Mouse (Mus musculus): ENCODE data around the gene Vmn1r59.
"Not testable (repeated sequence)": the region's sequence is repeated elsewhere in the genome, so short reads cannot be mapped to it uniquely, and the experiment has no call there.

Gene Vmn1r59

DNA sequence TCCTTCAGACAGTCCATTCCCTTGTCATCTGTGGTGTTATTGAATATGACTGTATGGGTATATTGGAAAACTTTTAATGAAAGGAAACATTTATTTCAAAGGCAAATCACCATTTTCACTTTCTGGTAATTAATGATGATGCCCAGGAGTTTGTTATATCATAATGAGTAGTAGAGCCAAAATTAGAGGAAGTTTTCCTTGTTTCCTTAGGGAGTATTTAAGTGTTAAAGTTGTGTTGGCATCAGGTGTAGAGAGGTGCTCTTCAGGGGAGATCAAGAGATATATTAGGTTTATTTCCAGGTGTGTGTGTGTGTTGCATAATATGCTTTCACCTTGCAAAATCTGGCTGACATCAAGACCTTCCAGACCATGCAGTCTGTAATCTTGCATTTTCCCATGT lies at the start of gene Vmn1r59:
Gene Vmn1r59, minus strand, starts transcription at position 101 of the 400 bp plus-strand sequence.
- DNase-seq (ENCODE audit: low spot score in 2 of 2), result no peak

DNA sequence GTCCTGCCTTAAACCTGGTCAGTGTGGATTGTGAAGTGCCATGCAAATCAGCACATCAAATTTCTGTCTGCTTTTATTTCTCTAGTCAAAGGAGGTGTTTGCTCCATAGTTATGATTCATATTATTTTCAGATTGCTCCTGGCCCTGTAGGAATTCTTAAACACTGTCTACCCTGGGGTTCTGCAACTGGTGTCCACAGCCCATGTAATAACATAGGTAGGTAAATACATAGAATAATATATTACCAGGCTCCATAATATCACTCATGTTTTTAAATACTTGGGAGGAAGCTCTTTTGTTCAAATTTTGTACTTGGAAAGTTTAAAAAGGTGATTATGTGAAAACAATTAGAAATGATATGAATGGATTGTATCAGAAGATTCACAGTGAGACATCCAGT lies 37.3 kb upstream of the Vmn1r59 start, which contains the start of gene Vmn2r28:
Gene Vmn2r28, minus strand, starts transcription at position 101 of the 400 bp plus-strand sequence.
- not testable (repeated sequence) for DNase-seq (ENCODE audit: low spot score in 2 of 2)

DNA sequence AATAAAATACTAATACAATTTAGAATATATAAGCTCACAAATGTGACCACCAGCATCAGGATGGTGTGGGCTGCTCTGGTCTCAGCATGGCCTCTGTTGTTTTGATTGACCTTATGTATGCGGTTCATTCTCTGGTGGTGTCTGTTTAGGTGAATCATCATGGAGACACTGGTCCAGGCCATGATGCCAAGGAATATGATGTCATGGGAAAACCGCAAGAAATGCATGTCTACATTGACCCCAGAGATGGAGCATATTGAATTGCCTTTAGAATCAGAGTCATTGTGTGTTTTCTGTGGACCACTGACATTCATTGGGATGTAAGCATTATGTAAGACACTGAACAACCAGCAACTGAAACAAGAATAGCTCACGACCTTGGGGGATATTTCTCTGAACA lies 2.6 kb downstream of the Vmn1r59 start:
- not testable (repeated sequence) for DNase-seq (ENCODE audit: low spot score in 2 of 2)

DNA sequence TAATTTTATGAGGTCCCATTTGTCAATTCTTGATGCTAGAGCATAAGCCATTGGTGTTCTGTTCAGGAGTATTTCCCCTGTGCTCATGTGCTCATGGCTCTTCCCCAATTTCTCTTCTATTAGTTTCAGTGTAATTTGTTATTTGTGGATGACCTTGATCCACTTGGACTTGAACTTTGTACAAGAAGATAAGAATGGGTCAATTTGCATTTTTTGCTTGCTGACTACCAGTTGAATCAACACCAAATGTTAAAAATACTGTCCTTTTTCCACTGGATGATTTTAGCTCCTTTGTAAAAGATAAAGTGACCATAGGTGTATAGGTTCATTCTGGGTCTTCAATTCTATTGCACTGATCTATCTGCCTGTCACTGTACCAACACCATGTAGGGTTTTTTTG lies 7.9 kb downstream of the Vmn1r59 start:
- no peak for DNase-seq (ENCODE audit: low spot score in 2 of 2)

DNA sequence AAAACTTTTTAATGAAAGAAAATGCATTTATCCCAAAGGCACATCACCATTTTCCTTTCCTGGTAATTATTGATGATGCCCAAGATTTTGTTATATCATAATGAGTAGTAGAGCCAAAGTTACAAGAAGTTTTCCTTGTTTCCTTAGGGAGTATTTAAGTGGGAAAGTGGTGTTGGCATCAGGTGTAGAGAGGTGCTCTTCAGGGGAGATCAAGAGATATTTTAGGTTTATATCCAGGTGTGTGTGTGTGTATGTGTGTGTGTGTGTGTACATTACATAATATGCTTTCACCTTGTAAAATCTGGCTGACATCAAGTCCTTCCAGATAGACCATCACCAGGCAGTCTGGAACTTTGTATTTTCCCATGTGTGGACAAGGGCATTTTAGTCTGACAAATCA lies 43.3 kb downstream of the Vmn1r59 start, which contains the start of gene Vmn1r58:
Gene Vmn1r58, minus strand, starts transcription at position 101 of the 400 bp plus-strand sequence.
- not testable (repeated sequence) for DNase-seq (ENCODE audit: low spot score in 2 of 2)

DNA sequence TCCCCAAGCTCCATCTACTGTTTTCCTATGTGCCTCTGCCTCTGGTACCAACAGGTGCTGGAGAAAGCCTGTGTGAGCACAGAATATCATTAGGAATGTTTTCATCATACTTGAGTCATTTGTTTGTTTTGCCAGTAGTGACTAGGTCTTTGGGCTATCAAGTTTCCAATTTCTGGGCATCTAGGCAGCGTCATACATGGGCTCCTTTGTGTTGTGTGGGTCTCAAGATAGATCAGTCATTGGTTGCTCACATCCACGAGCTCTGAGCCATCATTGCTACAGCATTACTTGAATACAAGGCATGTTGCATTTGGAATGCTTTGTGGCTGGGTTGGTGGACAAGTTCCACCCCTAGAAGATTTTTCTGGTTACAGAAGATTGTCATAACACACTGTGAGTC lies 50.4 kb downstream of the Vmn1r59 start:
- DNase-seq (ENCODE audit: low spot score in 2 of 2), result no peak

Data from urinary bladder, adult 18-20 months (tissue).